Mouse (Mus musculus): ENCODE measurements at regions not wholly inside any gene's neighbourhood (a gene's known extent, or its start where the extent isn't known, plus 50 kb on each side); places are given as distances from the start of the nearest gene placed in this dataset.
A peak's percentile ranks its signal among the peaks of the same experiment; 100 is the strongest.

DNA sequence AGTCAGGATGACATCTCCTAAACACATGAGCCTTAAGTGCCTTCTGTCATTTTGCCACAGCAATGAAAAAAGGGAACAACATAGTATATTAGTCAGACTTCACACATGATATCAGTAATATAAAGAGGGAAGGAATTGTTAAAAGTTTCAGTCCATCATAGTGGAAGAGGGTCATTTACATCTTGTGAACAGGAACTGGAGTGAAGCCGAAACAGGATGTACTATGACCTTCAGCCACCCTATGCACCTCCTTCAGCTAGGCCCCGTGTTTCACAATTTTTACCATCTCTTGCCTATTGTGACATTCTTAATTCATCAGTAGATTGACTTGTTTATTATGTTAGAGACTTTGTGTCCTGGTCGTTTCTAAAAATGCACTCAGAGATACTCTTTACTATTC lies 59.8 kb upstream of the St3gal5 start:
- no peak for DNase-seq (ENCODE audit: low read depth)

GRCm38 (mm10) chr6:72043881-72044625 lies 53.3 kb upstream of the St3gal5 start:
- peak; percentile 73 for DNase-seq (ENCODE audit: low read depth)

Measured in fibroblast of lung, adult 2 months (primary cell).